Mouse (Mus musculus): Measurements from ENCODE around the gene Olfr945.

Olfr945 gene

GRCm38 (mm10) chr9:39276718-39277117 is at the start of gene Olfr945:
Gene Olfr945 (minus strand): TSS chr9:39276818.
- no peak for DNase-seq (ENCODE audit: low spot score)

DNA sequence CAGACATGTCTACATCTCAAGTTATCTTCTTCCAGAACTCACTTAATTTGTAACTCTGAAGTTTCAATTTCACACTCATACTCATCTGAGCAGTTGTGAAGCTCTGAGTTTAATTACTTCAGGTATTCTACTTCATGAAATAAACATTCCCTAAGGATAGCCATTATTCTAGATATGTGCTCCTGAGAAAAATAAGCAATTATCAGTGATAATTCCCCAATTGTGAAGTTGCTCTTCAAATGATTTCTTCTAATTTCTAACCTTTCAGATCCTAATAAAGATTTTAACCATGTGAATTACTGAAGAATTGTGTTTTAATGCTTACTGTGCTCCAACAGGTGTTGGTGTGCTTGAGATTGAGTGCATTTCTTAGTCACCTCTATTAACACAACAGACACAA is 49.3 kb upstream of the Olfr945 start, which contains the start of gene Olfr948:
TSS of gene Olfr948 (minus strand) at position 101 of the 400 bp plus-strand sequence.
- no peak for DNase-seq (ENCODE audit: low spot score)

DNA sequence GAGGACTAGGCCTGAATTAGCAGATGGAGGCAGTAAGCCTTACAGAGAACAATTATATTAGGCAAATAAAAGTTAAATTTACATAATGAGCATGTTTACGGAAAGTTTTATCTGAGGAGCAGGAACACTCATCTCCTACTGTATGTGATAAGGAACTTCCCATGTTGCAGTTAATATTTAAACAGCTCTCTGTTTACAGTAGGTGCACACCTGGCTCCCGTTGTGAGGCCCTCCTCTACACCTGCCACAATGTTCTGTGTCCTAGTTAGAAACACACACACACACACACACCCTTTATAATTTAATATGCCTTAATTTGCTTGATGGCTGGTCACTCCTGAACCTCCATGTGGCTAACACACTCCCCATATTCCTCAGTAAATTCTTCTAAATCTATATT is 10.5 kb upstream of the Olfr945 start:
- no peak for DNase-seq (ENCODE audit: low spot score)

- no peak for DNase-seq (ENCODE audit: low spot score)
These were observed 26.7 kb downstream of the Olfr945 start, which contains the start of gene Olfr1537 for GRCm38 (mm10) chr9:39249894-39250293. Gene Olfr1537 (minus strand): TSS chr9:39249994.
